ENCODE assay signal across 20 mouse cellular contexts in the genomic region with DNA sequence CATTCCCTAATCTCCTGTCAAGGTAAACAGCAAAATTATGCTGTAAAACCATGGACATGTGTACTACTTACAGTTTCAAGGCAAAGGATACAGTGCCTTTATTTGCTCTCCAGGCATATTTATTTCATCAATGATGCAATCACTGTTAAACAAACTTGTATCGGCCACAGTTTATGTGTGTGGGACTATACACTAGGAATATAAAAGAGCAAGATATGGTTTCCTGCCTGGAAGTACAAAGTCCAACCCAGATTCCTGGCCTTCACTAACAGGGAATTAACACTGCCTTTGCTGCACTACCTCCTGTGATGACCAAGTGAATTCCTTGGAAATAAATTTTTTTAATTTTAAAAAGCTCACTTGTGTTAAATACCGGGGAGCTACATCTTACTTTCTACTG. TPM values are rescaled to one million over a fixed set of nuclear protein-coding genes. Genes with fewer than 3 reads are reported as not detected.
A peak's percentile ranks its signal among the peaks of the same experiment; 100 is the strongest.
DNase-seq lines count a peak whose midpoint lies in the region; ATAC-seq and TF ChIP-seq lines count a peak whose summit lies in the region.
"Had no signal": no experiment of that assay in that cellular context is flagged by ENCODE, and none has a peak within 500 bp of the region (broad histone marks: within the 10 kb centered on the region; RNA-seq: fewer than 3 reads in every experiment).

No protein-coding gene starts in this region.

- no peak for TF ChIP-seq EP300 in liver, postnatal 0 days (IDR thresholded peaks at IDR 0.05; ENCODE audit: low read depth)

- no peak overlapping the region for H3K27ac ChIP-seq in liver, embryonic 15.5 days (replicated peaks)
- H3K27ac ChIP-seq in liver, postnatal 0 days (ENCODE audit: low read depth): no peak overlapping the region
- no peak overlapping the region for H3K27ac ChIP-seq in intestine, embryonic 16.5 days (ENCODE audit: low read length)
- 0 out of 2 replicates have a peak overlapping the region, but pooled peaks have one; percentile 11 for H3K27ac ChIP-seq in stomach, embryonic 14.5 days (ENCODE audit: low read length)
- H3K27ac ChIP-seq: embryonic facial prominence, embryonic 13.5 days; forebrain, embryonic 12.5 days; heart, embryonic 10.5 days had no signal

- no peaks in the 10 kb centered on the region for H3K4me1 ChIP-seq in liver, embryonic 15.5 days (replicated peaks)
- no peaks in the 10 kb centered on the region for H3K4me1 ChIP-seq in liver, postnatal 0 days (ENCODE audit: insufficient read depth)
- H3K4me1 ChIP-seq in intestine, embryonic 16.5 days (ENCODE audit: control insufficient read depth, insufficient read depth, low read length): no peaks in the 10 kb centered on the region
- H3K4me1 ChIP-seq in stomach, embryonic 14.5 days (ENCODE audit: control insufficient read depth, insufficient read depth, low read length): no peaks in the 10 kb centered on the region
- H3K4me1 ChIP-seq: embryonic facial prominence, embryonic 13.5 days; heart, embryonic 10.5 days had no signal

- H3K4me3 ChIP-seq in liver, embryonic 15.5 days (replicated peaks): no peak overlapping the region
- H3K4me3 ChIP-seq in liver, postnatal 0 days (ENCODE audit: low read depth, low read length): no peak overlapping the region
- no peak overlapping the region for H3K4me3 ChIP-seq in intestine, embryonic 16.5 days (ENCODE audit: low read length)
- no peak overlapping the region for H3K4me3 ChIP-seq in stomach, embryonic 14.5 days (ENCODE audit: low read depth, low read length)
- H3K4me3 ChIP-seq: embryonic facial prominence, embryonic 13.5 days; forebrain, embryonic 12.5 days; heart, embryonic 10.5 days had no signal

- no peak overlapping the region for H3K9ac ChIP-seq in liver, embryonic 15.5 days
- no peak overlapping the region for H3K9ac ChIP-seq in liver, postnatal 0 days (replicated peaks)
- no peak overlapping the region for H3K9ac ChIP-seq in intestine, embryonic 16.5 days (ENCODE audit: low read depth, low read length)
- no peak overlapping the region for H3K9ac ChIP-seq in stomach, embryonic 14.5 days (replicated peaks; ENCODE audit: low read depth, low read length)
- H3K9ac ChIP-seq: embryonic facial prominence, embryonic 13.5 days; forebrain, embryonic 12.5 days had no signal

- H3K36me3 ChIP-seq in liver, embryonic 15.5 days (replicated peaks): no peaks in the 10 kb centered on the region
- H3K36me3 ChIP-seq in liver, postnatal 0 days (replicated peaks; ENCODE audit: insufficient read depth, low read length): no peaks in the 10 kb centered on the region
- H3K36me3 ChIP-seq in intestine, embryonic 16.5 days (ENCODE audit: control insufficient read depth, insufficient read depth, low read length): no peaks in the 10 kb centered on the region
- no peaks in the 10 kb centered on the region for H3K36me3 ChIP-seq in stomach, embryonic 14.5 days (ENCODE audit: control insufficient read depth, insufficient read depth, low read length)
- H3K36me3 ChIP-seq: embryonic facial prominence, embryonic 13.5 days; forebrain, embryonic 12.5 days; heart, embryonic 10.5 days had no signal

- no peak for TF ChIP-seq CTCF in liver, postnatal 0 days (IDR thresholded peaks at IDR 0.05; ENCODE audit: low read depth)

- 73% methylated on average over 2 of the region's 2 CpGs for WGBS in liver, embryonic 15.5 days (ENCODE audit: insufficient replicate concordance)
- 66% methylated on average over 2 of the region's 2 CpGs for WGBS in liver, postnatal 0 days (ENCODE audit: insufficient replicate concordance)
- 65% methylated on average over 2 of the region's 2 CpGs for WGBS in intestine, embryonic 16.5 days
- 68% methylated on average over 2 of the region's 2 CpGs for WGBS in stomach, embryonic 14.5 days

- peak; percentile 28; the same call in 1 of the 2 replicates for ATAC-seq in liver, embryonic 15.5 days (ENCODE audit: insufficient read depth)
- ATAC-seq in liver, postnatal 0 days: no peak
- ATAC-seq in intestine, embryonic 16.5 days: peak; percentile 98
- peak; percentile 69 for ATAC-seq in stomach, embryonic 14.5 days (ENCODE audit: insufficient number of reproducible peaks, insufficient read depth, low FRiP score, low read depth)
- ATAC-seq: forebrain, embryonic 16.5 days had no signal

- no peaks in the 10 kb centered on the region for H3K27me3 ChIP-seq in liver, embryonic 15.5 days
- H3K27me3 ChIP-seq in liver, postnatal 0 days (ENCODE audit: insufficient read depth, low read length): no peaks in the 10 kb centered on the region
- no peaks in the 10 kb centered on the region for H3K27me3 ChIP-seq in intestine, embryonic 16.5 days (replicated peaks; ENCODE audit: control insufficient read depth, insufficient read depth, low read length)
- H3K27me3 ChIP-seq in stomach, embryonic 14.5 days (ENCODE audit: control insufficient read depth, insufficient read depth, low read length): no peaks in the 10 kb centered on the region
- H3K27me3 ChIP-seq: CH12.LX; embryonic facial prominence, embryonic 13.5 days; forebrain, embryonic 12.5 days had no signal

- no peaks in the 10 kb centered on the region for H3K9me3 ChIP-seq in liver, embryonic 15.5 days (replicated peaks)
- H3K9me3 ChIP-seq in liver, postnatal 0 days (ENCODE audit: low read length): no peaks in the 10 kb centered on the region
- no peaks in the 10 kb centered on the region for H3K9me3 ChIP-seq in intestine, embryonic 16.5 days (ENCODE audit: control insufficient read depth, low read length)
- no peaks in the 10 kb centered on the region for H3K9me3 ChIP-seq in stomach, embryonic 14.5 days (ENCODE audit: control insufficient read depth, low read depth, low read length)
- H3K9me3 ChIP-seq: embryonic facial prominence, embryonic 13.5 days; forebrain, embryonic 12.5 days; heart, embryonic 10.5 days had no signal

- no peak overlapping the region for H3K4me2 ChIP-seq in liver, embryonic 15.5 days
- no peak overlapping the region for H3K4me2 ChIP-seq in liver, postnatal 0 days (ENCODE audit: low read depth, low read length)
- no peak overlapping the region for H3K4me2 ChIP-seq in intestine, embryonic 16.5 days (ENCODE audit: low read depth, low read length)
- H3K4me2 ChIP-seq in stomach, embryonic 14.5 days (replicated peaks; ENCODE audit: low read depth, low read length): no peak overlapping the region
- H3K4me2 ChIP-seq: embryonic facial prominence, embryonic 13.5 days; forebrain, embryonic 12.5 days had no signal

- DNase-seq in liver, postnatal 0 days: no peak
- no peak for DNase-seq in ovary, adult 18-20 months (ENCODE audit: low spot score)
- no peak for DNase-seq in thymus, postnatal 14 days
- no peak for DNase-seq in layer of hippocampus, adult 8-10 months (ENCODE audit: low spot score in 2 of 2)
- DNase-seq: adrenal gland, adult 2 months; adrenal gland, postnatal 25 days; cerebellum, adult 18-20 months; cerebellum, adult 9-11 months; cerebellum, postnatal 36 days; gastrocnemius, postnatal 10 days; heart, adult 18-20 months; heart, postnatal 14 days had no signal

RNA-seq across cellular contexts. Expression of gene Ugt8a, which starts 53.5 kb away (rescaled TPM):
- polyA plus RNA-seq in liver, embryonic 15.5 days (2015; fragmentation: Nextera tagmentation; extraction: Ambion mirVana): 0.15 and 0.24 TPM in 2 replicates
- 0.31 and 0.39 TPM in 2 replicates for polyA plus RNA-seq in liver, postnatal 0 days (2015; fragmentation: Nextera tagmentation; extraction: Ambion mirVana)
- 0.91 and 1.0 TPM in 2 replicates for polyA plus RNA-seq in intestine, embryonic 16.5 days (2015; fragmentation: Nextera tagmentation; extraction: Ambion mirVana)
- polyA plus RNA-seq in stomach, embryonic 14.5 days (2014; fragmentation: Nextera tagmentation; extraction: Ambion mirVana): 26.7 and 28.0 TPM in 2 replicates
- 10 to 100 TPM; 29.5 to 35.5 (median 30.5) TPM for total RNA-seq in layer of hippocampus, adult 8-10 months (2022)
- total RNA-seq: adrenal gland, postnatal 25 days; CH12.LX; heart, adult 18-20 months had no signal
- polyA plus RNA-seq: adrenal gland, adult 2 months had no signal

Comparison
In these comparisons a context has a peak if more than half of its experiments do, and no peak if none do; other contexts are left out.
1. RNA of gene Ugt8a, which starts 53.5 kb away (polyA plus RNA-seq): 26.7 to 28.0 TPM in stomach, embryonic 14.5 days; 0.91 to 1.0 TPM in intestine, embryonic 16.5 days, 0.31 to 0.39 TPM in liver, postnatal 0 days and 0.15 to 0.24 TPM in liver, embryonic 15.5 days; every median in the first group is over 10 times any median in the second.